Mouse (Mus musculus) gonadal fat pad, adult 2 months (tissue): ENCODE data around the gene Gm28051. TPM values are rescaled to one million over a fixed set of nuclear protein-coding genes. Genes with fewer than 3 reads are reported as not detected.
A peak's percentile ranks its signal among the peaks of the same experiment; 100 is the strongest.

Experiments
- DNase-seq: peaks from one replicate; pipeline ENCODE4 v3.0.0-alpha.2; 2012; ENCODE audit warnings: low read depth
- polyA plus RNA-seq: library from polyadenylated mRNA; depleted of rRNA; stranded (reverse); fragments of >200 nt; gene quantifications from 2 replicates; pipeline ENCODE4 v1.2.3, GENCODE M21; 2012; rRNA removed

The Gm28051 gene
- not detected in 2 replicates for polyA plus RNA-seq

GRCm38 (mm10) chr12:102757689-102758402 is at the start of gene Gm28051, which contains the start of the genes Gon7 and Ubr7:
Gm28051 (minus strand) TSS chr12:102757765.
Gon7 (minus strand) TSS chr12:102757803.
Ubr7 (plus strand) TSS chr12:102757967.
- DNase-seq, result peak; percentile 65

GRCm38 (mm10) chr12:102799528-102799927 is 42.0 kb upstream of the Gm28051 start:
- DNase-seq, result no peak

DNA sequence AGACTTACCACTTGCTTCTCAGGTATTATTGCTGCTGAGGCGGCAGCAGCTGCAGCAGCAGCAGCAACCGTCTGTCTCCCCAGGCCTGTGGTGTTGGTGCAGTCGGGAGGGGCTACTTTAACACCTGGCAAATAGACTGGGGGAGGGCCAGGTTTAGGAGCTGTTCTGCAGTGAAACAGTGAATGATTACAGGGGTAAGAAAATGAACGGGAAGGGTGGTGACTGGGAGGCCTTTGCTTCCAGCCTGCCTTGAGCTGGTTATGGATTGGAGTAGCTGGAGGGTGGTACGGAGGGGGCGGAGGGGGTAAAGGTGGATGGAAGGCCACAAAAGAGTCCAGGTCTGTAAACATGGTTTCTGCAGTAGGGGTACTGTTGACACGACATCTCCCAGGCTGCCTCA is 30.4 kb upstream of the Gm28051 start:
- DNase-seq, result no peak

- DNase-seq, result no peak
These were observed 28.0 kb upstream of the Gm28051 start for GRCm38 (mm10) chr12:102785593-102785985.

- no peak for DNase-seq
These were observed 27.5 kb upstream of the Gm28051 start for GRCm38 (mm10) chr12:102784899-102785592.

DNA sequence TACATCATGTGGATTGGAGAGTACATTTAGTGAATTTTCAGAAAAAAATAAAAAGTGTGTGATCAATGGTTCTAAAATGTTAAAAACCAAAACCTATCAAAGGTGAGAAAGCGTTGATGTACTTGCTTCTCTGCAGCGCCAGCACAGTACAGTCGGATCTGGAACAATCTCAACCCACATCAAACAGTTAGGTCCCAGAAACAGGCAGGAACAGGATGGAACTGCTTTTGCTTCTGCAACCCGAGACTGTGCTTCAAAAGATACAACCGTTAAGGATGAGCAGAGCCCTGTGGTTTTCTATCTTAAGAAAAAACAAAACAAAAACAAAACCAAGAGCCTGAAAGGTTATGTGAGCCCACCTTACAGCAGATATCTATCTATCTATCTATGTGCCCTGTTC is 25.3 kb upstream of the Gm28051 start:
- no peak for DNase-seq

GRCm38 (mm10) chr12:102779452-102779851 is 21.9 kb upstream of the Gm28051 start:
- DNase-seq, result no peak

- DNase-seq, result no peak
These were observed 20.6 kb upstream of the Gm28051 start for GRCm38 (mm10) chr12:102778151-102778550.

- no peak for DNase-seq
These were observed 18.5 kb upstream of the Gm28051 start for GRCm38 (mm10) chr12:102776035-102776434.

- DNase-seq, result no peak
These were observed 15.1 kb upstream of the Gm28051 start for GRCm38 (mm10) chr12:102772676-102773075.

- no peak for DNase-seq
These were observed 14.0 kb upstream of the Gm28051 start for GRCm38 (mm10) chr12:102771601-102772000.

DNA sequence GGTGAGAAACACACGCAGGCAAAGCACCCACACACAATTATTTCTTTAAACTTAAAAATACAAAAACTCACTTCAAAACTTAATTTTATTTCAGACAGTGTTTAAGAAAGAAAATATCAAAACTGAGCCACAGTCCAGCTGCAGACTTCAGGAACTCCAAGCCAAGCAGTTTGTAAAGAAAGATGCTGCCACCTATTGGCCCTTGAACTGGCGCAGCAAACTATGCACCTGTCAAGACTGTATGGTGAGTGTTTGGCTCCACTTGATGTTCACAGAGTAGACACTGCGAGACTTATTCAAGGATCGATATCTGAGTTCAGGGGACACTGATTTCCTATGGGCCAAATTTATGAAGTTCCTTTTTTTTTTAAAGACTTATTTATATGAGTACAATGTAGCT is 11.4 kb upstream of the Gm28051 start:
- no peak for DNase-seq

DNA sequence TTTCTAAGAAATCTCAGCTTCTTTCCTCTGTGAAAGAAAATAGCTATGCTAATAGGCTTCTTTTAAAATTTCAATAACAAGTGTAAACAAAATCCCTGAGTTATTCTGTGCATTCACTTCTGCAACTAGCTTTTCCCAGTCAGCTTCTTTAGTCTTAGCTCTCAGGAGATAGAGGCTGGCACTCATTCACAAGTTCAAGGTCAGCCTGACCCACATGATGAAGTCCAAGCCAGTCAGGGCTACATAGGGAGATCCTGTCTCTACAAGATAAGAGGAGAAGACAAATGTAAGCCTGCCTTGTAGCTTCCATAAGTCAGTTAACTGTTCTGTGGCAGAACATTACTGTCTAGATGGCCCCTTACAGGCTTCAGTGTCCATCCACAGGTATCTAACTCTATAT is 6.1 kb upstream of the Gm28051 start:
- no peak for DNase-seq

- no peak for DNase-seq
These were observed 4.1 kb upstream of the Gm28051 start for GRCm38 (mm10) chr12:102761668-102762067.

DNA sequence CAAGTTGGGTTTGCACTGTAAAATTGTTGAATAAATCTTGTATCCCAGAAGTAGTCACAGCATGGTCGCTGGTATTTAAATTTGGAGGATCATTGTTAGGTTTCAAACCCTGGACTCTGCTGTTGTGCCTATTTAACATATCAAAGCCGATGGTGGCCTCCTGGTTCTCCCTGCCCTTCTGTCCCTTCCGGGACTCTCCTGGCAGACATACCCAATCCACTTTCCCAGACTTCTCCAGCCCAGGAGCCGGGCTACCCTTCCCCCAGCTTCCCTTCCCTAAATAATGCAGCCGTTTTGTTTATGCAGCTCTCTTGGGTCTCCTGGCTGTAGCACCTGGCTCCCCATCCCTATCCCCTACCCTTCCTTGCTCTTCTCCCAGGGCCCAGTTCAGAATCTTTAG is 1.4 kb upstream of the Gm28051 start:
- DNase-seq, result no peak

DNA sequence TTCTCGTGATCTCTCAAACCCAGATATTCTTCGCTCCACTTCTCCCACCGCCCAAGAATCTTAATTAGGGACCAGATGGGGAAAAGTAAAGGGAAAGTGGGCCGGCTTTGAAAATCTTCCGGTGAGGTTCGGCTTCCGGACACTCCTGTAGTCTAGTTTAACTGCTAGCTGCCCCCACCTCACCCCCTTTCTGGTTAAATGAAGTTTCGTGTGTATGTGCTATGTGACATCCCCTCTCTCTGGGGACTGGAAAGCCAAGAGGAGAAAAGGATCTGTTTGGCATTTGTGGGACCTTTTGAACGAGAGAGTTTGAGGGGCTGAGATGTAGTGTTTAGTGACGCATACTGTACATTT is 815 bp upstream of the Gm28051 start, which contains the start of gene Gm20604:
TSS of gene Gm20604 (minus strand) at position 270 of the 354 bp plus-strand sequence.
- no peak for DNase-seq

- no peak for DNase-seq
These were observed 393 bp downstream of the Gm28051 start for GRCm38 (mm10) chr12:102757055-102757688.

- no peak for DNase-seq
These were observed 1.3 kb downstream of the Gm28051 start for GRCm38 (mm10) chr12:102756304-102756703.

DNA sequence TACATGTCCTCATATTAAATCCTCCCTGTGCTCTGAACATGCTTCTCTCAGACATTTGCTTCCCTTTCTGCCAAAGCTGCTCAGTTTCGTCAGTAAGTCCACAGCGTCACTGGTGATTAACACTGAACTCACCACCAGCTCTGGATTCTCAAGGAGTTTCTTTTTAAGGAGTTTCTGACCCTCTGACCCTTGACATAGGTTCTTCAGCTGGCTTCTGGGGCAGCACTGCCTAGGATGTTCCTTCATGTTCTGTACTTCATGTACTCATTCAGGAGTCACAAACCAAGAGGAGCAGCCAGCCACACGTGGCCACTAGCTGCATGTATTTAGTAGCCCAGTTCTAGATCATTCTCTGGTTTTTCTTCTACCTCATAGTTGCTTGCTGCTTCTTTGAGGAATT is 9.3 kb downstream of the Gm28051 start:
- DNase-seq, result no peak

GRCm38 (mm10) chr12:102744839-102745238 is 12.7 kb downstream of the Gm28051 start:
- no peak for DNase-seq

DNA sequence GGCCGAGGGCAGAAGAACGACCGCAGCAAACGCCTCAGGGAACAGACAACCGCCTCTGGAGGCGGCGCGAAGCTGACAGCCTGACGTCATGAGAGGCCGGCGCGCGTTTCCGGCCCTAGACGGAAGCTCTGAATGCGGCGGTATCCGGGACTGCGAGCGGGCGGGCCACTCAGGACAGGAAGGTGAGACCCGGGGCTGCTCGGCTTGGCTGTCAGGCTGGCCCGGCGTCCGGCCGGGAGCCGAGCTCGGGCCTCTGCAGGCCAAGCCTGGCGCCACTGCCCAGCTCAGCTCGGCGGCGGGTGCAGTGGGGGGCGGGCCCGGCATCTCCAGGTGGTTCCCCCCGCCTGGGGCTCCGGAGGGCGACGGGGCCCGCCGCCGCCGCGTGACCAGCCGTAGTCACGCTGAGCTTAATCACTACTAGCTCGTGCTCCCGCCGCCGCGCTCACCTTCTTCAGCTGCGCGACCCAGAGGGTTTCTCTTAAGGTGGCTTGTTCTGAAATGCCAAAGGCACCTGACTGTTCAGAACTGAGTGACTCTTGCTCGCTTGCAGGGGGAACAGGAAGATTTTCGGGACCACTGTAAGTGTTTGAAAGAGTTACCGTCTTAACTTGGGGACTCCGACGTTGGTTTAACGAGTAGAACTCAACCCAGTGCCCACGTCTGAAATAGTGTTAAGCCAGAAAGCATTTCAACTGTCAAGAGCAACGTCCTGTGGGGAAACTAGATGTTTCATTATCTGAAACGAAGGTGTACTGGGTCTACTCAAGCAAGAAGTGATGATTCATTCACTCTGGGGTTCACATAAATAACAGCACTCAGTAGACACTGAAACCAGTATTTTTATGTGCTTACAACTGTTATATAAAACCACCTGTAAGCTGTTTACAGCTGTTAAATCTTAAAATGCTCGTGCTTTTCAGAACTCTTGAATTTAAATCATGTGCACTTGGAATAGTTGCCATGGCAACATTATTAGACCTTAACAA is 13.7 kb downstream of the Gm28051 start, which contains the start of the genes Moap1 and Tmem251:
TSS of gene Moap1 (minus strand) at position 73 of the 986 bp plus-strand sequence.
TSS of gene Tmem251 (plus strand) at position 174 of the 986 bp plus-strand sequence.
- no peak for DNase-seq
